Mouse (Mus musculus): ENCODE measurements around the gene Tamm41. TPM values are rescaled to one million over a fixed set of nuclear protein-coding genes. Genes with fewer than 3 reads are reported as not detected.

Gene Tamm41
- polyA plus RNA-seq, 1 experiment from 2014 or later, result 75.7 TPM

DNA sequence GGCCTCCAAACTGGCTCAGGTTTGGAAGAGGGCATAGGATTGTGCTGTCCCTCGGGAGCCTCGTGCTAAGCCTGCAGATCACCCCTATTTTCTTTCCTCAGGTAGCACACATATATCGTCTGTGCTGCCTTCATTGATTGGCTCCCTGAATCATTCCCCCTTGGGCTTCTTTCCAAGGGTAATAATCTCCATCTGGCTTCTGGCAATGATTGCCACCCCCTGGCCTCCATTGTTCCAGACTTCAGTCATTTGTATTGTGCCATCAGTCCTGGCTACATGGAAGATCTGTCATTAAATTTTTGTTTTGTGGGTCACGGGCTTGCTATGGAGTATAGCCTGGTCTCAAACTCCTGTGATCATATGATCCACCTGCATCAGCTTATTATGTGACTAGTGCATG is 17.8 kb upstream of the Tamm41 start:
- Histone ChIP-seq H3K9ac (ENCODE audit: low read depth, low read length) (no peak overlapping the region), H3K9me3 (ENCODE audit: control insufficient read depth, low read length) (no peaks in the 10 kb centered on the region), H3K27me3 (ENCODE audit: control insufficient read depth, insufficient read depth, low read length) (no peaks in the 10 kb centered on the region), H3K27ac (ENCODE audit: low read depth, low read length) (no peak overlapping the region), H3K4me1 (ENCODE audit: control insufficient read depth, insufficient read depth, low read length) (no peaks in the 10 kb centered on the region), H3K36me3 (ENCODE audit: control insufficient read depth, insufficient read depth, low read length) (no peaks in the 10 kb centered on the region), H3K4me2 (replicated peaks; ENCODE audit: low read depth, low read length) (no peak overlapping the region), H3K4me3 (ENCODE audit: low read length) (no peak overlapping the region)
- whole genome bisulfite sequencing, result 88% methylated on average over 4 of the region's 4 CpGs
- no peak for ATAC-seq (ENCODE audit: low FRiP score, low TSS enrichment)

DNA sequence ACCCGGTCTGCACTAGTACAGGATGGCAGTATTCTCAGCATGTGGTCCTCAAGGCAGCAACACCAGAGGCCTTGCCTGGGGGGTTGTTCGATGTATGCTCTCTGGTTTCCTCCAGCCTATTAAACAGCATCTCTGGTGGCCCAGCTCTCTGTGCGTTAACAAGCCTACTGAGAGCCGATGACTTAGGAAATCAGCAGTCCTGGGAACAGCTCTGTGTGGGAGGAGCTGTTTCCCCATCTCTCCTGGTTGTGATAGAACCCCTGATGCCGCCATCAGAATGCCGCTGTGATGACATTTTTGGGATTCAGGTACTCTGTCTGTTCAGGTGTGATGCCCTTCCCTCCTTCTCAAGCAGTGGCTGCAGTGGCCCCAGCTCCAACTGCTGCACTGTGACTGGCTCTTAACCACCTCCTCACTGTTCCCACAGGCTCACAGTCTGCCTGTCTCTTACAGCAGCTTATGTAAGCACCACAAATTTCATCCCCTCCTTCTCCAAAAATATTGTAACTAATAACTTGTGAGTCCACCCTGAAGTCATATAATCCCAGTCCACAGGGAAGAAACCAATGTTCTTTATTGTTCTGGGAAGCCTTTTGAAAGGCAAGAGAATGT is 14.0 kb upstream of the Tamm41 start:
- Histone ChIP-seq H3K4me3 (ENCODE audit: low read length) (no peak overlapping the region), H3K9me3 (ENCODE audit: control insufficient read depth, low read length) (no peaks in the 10 kb centered on the region), H3K9ac (ENCODE audit: low read depth, low read length) (no peak overlapping the region), H3K4me2 (replicated peaks; ENCODE audit: low read depth, low read length) (no peak overlapping the region), H3K27me3 (ENCODE audit: control insufficient read depth, insufficient read depth, low read length) (no peaks in the 10 kb centered on the region), H3K27ac (ENCODE audit: low read depth, low read length) (no peak overlapping the region), H3K36me3 (ENCODE audit: control insufficient read depth, insufficient read depth, low read length) (no peaks in the 10 kb centered on the region), H3K4me1 (ENCODE audit: control insufficient read depth, insufficient read depth, low read length) (no peaks in the 10 kb centered on the region)
- WGBS, result 56% methylated on average over 6 of the region's 6 CpGs
- ATAC-seq (ENCODE audit: low FRiP score, low TSS enrichment), result no peak

GRCm38 (mm10) chr6:115049015-115049414 is 11.3 kb upstream of the Tamm41 start:
- Histone ChIP-seq H3K27me3 (ENCODE audit: control insufficient read depth, insufficient read depth, low read length) (no peaks in the 10 kb centered on the region), H3K4me1 (ENCODE audit: control insufficient read depth, insufficient read depth, low read length) (no peaks in the 10 kb centered on the region), H3K9ac (ENCODE audit: low read depth, low read length) (no peak overlapping the region), H3K4me2 (replicated peaks; ENCODE audit: low read depth, low read length) (no peak overlapping the region), H3K36me3 (ENCODE audit: control insufficient read depth, insufficient read depth, low read length) (no peaks in the 10 kb centered on the region), H3K9me3 (ENCODE audit: control insufficient read depth, low read length) (no peaks in the 10 kb centered on the region), H3K27ac (ENCODE audit: low read depth, low read length) (no peak overlapping the region), H3K4me3 (ENCODE audit: low read length) (no peak overlapping the region)
- WGBS, result 20% methylated on average over 4 of the region's 4 CpGs
- ATAC-seq (ENCODE audit: low FRiP score, low TSS enrichment), result no peak

DNA sequence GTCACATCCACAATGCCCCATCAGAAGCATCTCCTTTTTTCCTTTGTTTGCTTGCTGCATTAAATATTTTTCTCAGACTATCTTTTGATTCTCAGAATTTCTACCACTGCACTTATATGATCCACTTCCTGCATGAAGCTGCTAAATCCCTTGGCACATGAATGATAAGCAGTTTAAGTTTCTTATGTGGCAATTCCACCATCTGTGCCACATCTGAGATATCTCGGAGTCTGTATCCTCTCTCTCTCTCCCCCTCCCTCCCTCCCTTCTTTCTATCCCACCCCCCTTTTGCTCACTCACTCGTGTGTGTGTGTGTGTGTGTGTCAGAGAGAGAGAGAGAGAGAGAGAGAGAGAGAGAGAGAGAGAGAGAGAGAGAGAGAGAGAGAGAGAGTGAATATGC is 10.1 kb upstream of the Tamm41 start:
- H3K4me3 ChIP-seq (ENCODE audit: low read length), result no peak overlapping the region
- no peak overlapping the region for H3K4me2 ChIP-seq (replicated peaks; ENCODE audit: low read depth, low read length)
- H3K27me3 ChIP-seq (ENCODE audit: control insufficient read depth, insufficient read depth, low read length), result no peaks in the 10 kb centered on the region
- no peak overlapping the region for H3K9ac ChIP-seq (ENCODE audit: low read depth, low read length)
- ATAC-seq (ENCODE audit: low FRiP score, low TSS enrichment), result no peak
- WGBS, result 46% methylated on average over 2 of the region's 2 CpGs
- H3K9me3 ChIP-seq (ENCODE audit: control insufficient read depth, low read length), result no peaks in the 10 kb centered on the region
- H3K27ac ChIP-seq (ENCODE audit: low read depth, low read length), result no peak overlapping the region
- no peaks in the 10 kb centered on the region for H3K36me3 ChIP-seq (ENCODE audit: control insufficient read depth, insufficient read depth, low read length)
- H3K4me1 ChIP-seq (ENCODE audit: control insufficient read depth, insufficient read depth, low read length), result no peaks in the 10 kb centered on the region

DNA sequence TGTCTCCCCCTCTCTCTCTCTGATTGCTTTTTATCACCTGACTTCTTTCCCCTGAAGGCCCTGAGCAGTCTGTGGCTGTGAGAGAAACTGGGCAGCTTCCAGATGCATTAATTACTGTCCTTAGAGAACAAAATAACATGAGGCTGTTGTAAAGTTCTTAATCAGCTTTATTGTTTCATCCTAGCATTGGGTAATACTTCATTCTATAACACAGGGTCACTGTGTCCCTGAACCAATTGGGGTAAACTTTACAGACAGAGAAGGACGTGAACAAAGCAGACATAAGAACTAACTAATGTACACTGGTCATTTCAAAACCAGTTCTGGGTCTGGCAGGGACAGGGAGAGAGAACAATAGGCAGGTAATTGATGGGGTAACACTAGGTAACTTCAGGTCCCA is 8.4 kb upstream of the Tamm41 start:
- Histone ChIP-seq H3K9ac (ENCODE audit: low read depth, low read length) (no peak overlapping the region), H3K4me1 (ENCODE audit: control insufficient read depth, insufficient read depth, low read length) (no peaks in the 10 kb centered on the region), H3K36me3 (ENCODE audit: control insufficient read depth, insufficient read depth, low read length) (no peaks in the 10 kb centered on the region), H3K4me2 (replicated peaks; ENCODE audit: low read depth, low read length) (no peak overlapping the region), H3K27me3 (ENCODE audit: control insufficient read depth, insufficient read depth, low read length) (no peaks in the 10 kb centered on the region), H3K27ac (ENCODE audit: low read depth, low read length) (no peak overlapping the region), H3K4me3 (ENCODE audit: low read length) (no peak overlapping the region), H3K9me3 (ENCODE audit: control insufficient read depth, low read length) (no peaks in the 10 kb centered on the region)
- no peak for ATAC-seq (ENCODE audit: low FRiP score, low TSS enrichment)
- WGBS, result 82% methylated on average over 1 of the region's 1 CpGs

GRCm38 (mm10) chr6:115044709-115045108 is 7.0 kb upstream of the Tamm41 start:
- no peak overlapping the region for H3K4me3 ChIP-seq (ENCODE audit: low read length)
- no peaks in the 10 kb centered on the region for H3K27me3 ChIP-seq (ENCODE audit: control insufficient read depth, insufficient read depth, low read length)
- no peaks in the 10 kb centered on the region for H3K9me3 ChIP-seq (ENCODE audit: control insufficient read depth, low read length)
- no peak overlapping the region for H3K9ac ChIP-seq (ENCODE audit: low read depth, low read length)
- H3K4me2 ChIP-seq (replicated peaks; ENCODE audit: low read depth, low read length), result no peak overlapping the region
- ATAC-seq (ENCODE audit: low FRiP score, low TSS enrichment), result no peak
- no peak overlapping the region for H3K27ac ChIP-seq (ENCODE audit: low read depth, low read length)
- H3K4me1 ChIP-seq (ENCODE audit: control insufficient read depth, insufficient read depth, low read length), result no peaks in the 10 kb centered on the region
- 69% methylated on average over 1 of the region's 1 CpGs for WGBS
- H3K36me3 ChIP-seq (ENCODE audit: control insufficient read depth, insufficient read depth, low read length), result no peaks in the 10 kb centered on the region

- no peak overlapping the region for H3K9ac ChIP-seq (ENCODE audit: low read depth, low read length)
- no peak for ATAC-seq (ENCODE audit: low FRiP score, low TSS enrichment)
- H3K36me3 ChIP-seq (ENCODE audit: control insufficient read depth, insufficient read depth, low read length), result no peaks in the 10 kb centered on the region
- no peaks in the 10 kb centered on the region for H3K9me3 ChIP-seq (ENCODE audit: control insufficient read depth, low read length)
- no peak overlapping the region for H3K4me3 ChIP-seq (ENCODE audit: low read length)
- no peak overlapping the region for H3K27ac ChIP-seq (ENCODE audit: low read depth, low read length)
- no peak overlapping the region for H3K4me2 ChIP-seq (replicated peaks; ENCODE audit: low read depth, low read length)
- H3K27me3 ChIP-seq (ENCODE audit: control insufficient read depth, insufficient read depth, low read length), result no peaks in the 10 kb centered on the region
- 74% methylated on average over 14 of the region's 14 CpGs for WGBS
- H3K4me1 ChIP-seq (ENCODE audit: control insufficient read depth, insufficient read depth, low read length), result no peaks in the 10 kb centered on the region
Measured at GRCm38 (mm10) chr6:115043657-115044500, 6.2 kb upstream of the Tamm41 start.

DNA sequence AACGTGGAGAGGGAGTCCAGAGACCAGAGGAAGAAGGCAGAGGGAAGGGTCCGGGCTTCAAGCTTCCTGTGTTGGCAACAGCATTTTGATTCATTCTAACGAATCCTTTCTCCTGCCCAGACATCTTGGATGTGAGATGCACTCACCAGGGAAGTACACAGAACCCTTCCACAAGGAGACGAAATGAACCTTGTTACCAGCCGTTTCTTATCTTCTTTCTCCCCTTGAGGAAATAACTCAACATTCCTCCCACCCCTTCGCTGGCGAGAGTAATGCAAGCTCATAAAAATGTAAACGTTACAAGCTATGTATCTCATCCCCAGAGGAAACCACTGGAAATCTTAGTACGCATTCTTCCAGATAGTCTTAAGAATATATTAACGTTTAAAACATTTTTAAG is 4.9 kb upstream of the Tamm41 start:
- Histone ChIP-seq H3K9ac (ENCODE audit: low read depth, low read length) (no peak overlapping the region), H3K27me3 (ENCODE audit: control insufficient read depth, insufficient read depth, low read length) (no peaks in the 10 kb centered on the region), H3K27ac (ENCODE audit: low read depth, low read length) (no peak overlapping the region), H3K9me3 (ENCODE audit: control insufficient read depth, low read length) (no peaks in the 10 kb centered on the region), H3K4me1 (ENCODE audit: control insufficient read depth, insufficient read depth, low read length) (no peaks in the 10 kb centered on the region), H3K36me3 (ENCODE audit: control insufficient read depth, insufficient read depth, low read length) (no peaks in the 10 kb centered on the region), H3K4me2 (replicated peaks; ENCODE audit: low read depth, low read length) (no peak overlapping the region), H3K4me3 (ENCODE audit: low read length) (no peak overlapping the region)
- WGBS, result 36% methylated on average over 10 of the region's 10 CpGs
- ATAC-seq (ENCODE audit: low FRiP score, low TSS enrichment), result no peak

- H3K36me3 ChIP-seq (ENCODE audit: control insufficient read depth, insufficient read depth, low read length), result peaks cover 44% of the 10 kb centered on the region
- no peak overlapping the region for H3K4me3 ChIP-seq (ENCODE audit: low read length)
- no peaks in the 10 kb centered on the region for H3K27me3 ChIP-seq (ENCODE audit: control insufficient read depth, insufficient read depth, low read length)
- H3K4me2 ChIP-seq (replicated peaks; ENCODE audit: low read depth, low read length), result no peak overlapping the region
- no peak for ATAC-seq (ENCODE audit: low FRiP score, low TSS enrichment)
- no peak overlapping the region for H3K9ac ChIP-seq (ENCODE audit: low read depth, low read length)
- no peak overlapping the region for H3K27ac ChIP-seq (ENCODE audit: low read depth, low read length)
- WGBS, result 95% methylated on average over 5 of the region's 5 CpGs
- H3K9me3 ChIP-seq (ENCODE audit: control insufficient read depth, low read length), result no peaks in the 10 kb centered on the region
- peaks cover 11% of the 10 kb centered on the region for H3K4me1 ChIP-seq (ENCODE audit: control insufficient read depth, insufficient read depth, low read length)
Measured at GRCm38 (mm10) chr6:115033441-115033840, 4.2 kb downstream of the Tamm41 start.
